Mouse (Mus musculus) ES-E14 (cell line): ENCODE results near the gene Frmd6. TPM values are rescaled to one million over a fixed set of nuclear protein-coding genes. Genes with fewer than 3 reads are reported as not detected.

Experiments used
- DNase-seq: peaks from one replicate; pipeline ENCODE4 v3.0.0-alpha.2; 2013; ENCODE audit warnings: low read depth, low spot score
- H3K27ac ChIP-seq: 2 replicates; pipeline ENCODE4 v1.5.1; 2012; ENCODE audit warnings: low read depth, mild to moderate bottlenecking, low read length, moderate library complexity, mixed read lengths; ENCODE audit not compliant: poor library complexity, insufficient read depth, severe bottlenecking
- H3K36me3 ChIP-seq: 2 replicates; pipeline ENCODE4 v1.6.1; 2012; ENCODE audit warnings: mild to moderate bottlenecking, low read length, moderate library complexity, mixed read lengths; ENCODE audit not compliant: control insufficient read depth, poor library complexity, insufficient read depth, severe bottlenecking
- H3K4me1 ChIP-seq, 2 experiments: fragments of 150-350 bp in 1 of 2; sonication (generic) in 1 of 2; 2 replicates each; pipeline ENCODE4 v1.6.1; 2012; ENCODE audit warnings: low read length in 2 of 2, mild to moderate bottlenecking in 1 of 2, mixed read lengths in 1 of 2; ENCODE audit not compliant: control insufficient read depth in 2 of 2, insufficient read depth in 2 of 2, poor library complexity in 1 of 2
- H3K4me3 ChIP-seq, 2 experiments: fragments of 150-350 bp in 1 of 2; sonication (generic) in 1 of 2; 2 replicates each; pipeline ENCODE4 v1.5.1; 2012; ENCODE audit warnings: low read length in 2 of 2, low read depth in 1 of 2, mild to moderate bottlenecking in 1 of 2, mixed read lengths in 1 of 2; ENCODE audit not compliant: insufficient read depth in 1 of 2, poor library complexity in 1 of 2, severe bottlenecking in 1 of 2
- H3K9ac ChIP-seq: 2 replicates; pipeline ENCODE4 v1.6.1; 2012; ENCODE audit warnings: low read depth, mild to moderate bottlenecking, low read length, mixed read lengths; ENCODE audit not compliant: poor library complexity, insufficient read depth, severe bottlenecking
- H3K9me3 ChIP-seq: fragments of 150-350 bp; sonication (generic); 2 replicates; pipeline ENCODE4 v1.6.1; 2012; ENCODE audit warnings: low read depth, mild to moderate bottlenecking, low read length; ENCODE audit not compliant: control insufficient read depth, insufficient read depth
- CHD2 ChIP-seq: IDR thresholded peaks from 2 replicates; pipeline ENCODE4 v1.6.1; 2014; ENCODE audit warnings: mild to moderate bottlenecking, low read depth, low read length, inconsistent platforms
- HCFC1 ChIP-seq: IDR thresholded peaks from 2 replicates; pipeline ENCODE4 v1.6.1; 2012; ENCODE audit warnings: low read length, inconsistent platforms, borderline replicate concordance; ENCODE audit not compliant: insufficient read depth
- MAFK ChIP-seq: IDR thresholded peaks from 2 replicates; pipeline ENCODE4 v1.6.1; 2014; ENCODE audit warnings: mild to moderate bottlenecking, low read depth, low read length, inconsistent platforms; ENCODE audit not compliant: insufficient read depth
- ZC3H11A ChIP-seq: IDR thresholded peaks from 2 replicates; pipeline ENCODE4 v1.6.1; 2012; ENCODE audit warnings: low read depth, mild to moderate bottlenecking, inconsistent platforms, low read length, borderline replicate concordance
- ZNF384 ChIP-seq: IDR thresholded peaks from 2 replicates; pipeline ENCODE4 v1.6.1; 2012; ENCODE audit warnings: low read depth, low read length, inconsistent platforms
- in situ Hi-C, 2 experiments: fragments of 600-800 bp; cut with MboI; formaldehyde crosslinking; loops; one replicate each; pipeline ENCODE4 v1.15.1; 2025; ENCODE audit warnings: low sequenced_read_pairs in 2 of 2, inconsistent platforms in 1 of 2; ENCODE audit not compliant: unreplicated experiment in 2 of 2
- total RNA-seq: library from RNA; depleted of rRNA; stranded (reverse); fragments of 300-350 nt; gene quantifications from 2 replicates; pipeline ENCODE4 v1.2.3, GENCODE M21; 2012

Gene Frmd6
- total RNA-seq, 1 experiment: 22.5 TPM

- TF ChIP-seq CHD2 (no peak), HCFC1 (no peak), ZC3H11A (no peak), MAFK (no peak), ZNF384 (no peak)
- Histone ChIP-seq H3K27ac (no peak overlapping the region), H3K9me3 (peaks cover 14% of the 10 kb centered on the region), H3K9ac (no peak overlapping the region), H3K4me3 (no peak overlapping the region), H3K4me1 (no peaks in the 10 kb centered on the region), H3K36me3 (no peaks in the 10 kb centered on the region)
- no peak for DNase-seq
- in situ Hi-C loops: no loop called here
These were observed 104.5 kb downstream of the Frmd6 start for GRCm38 (mm10) chr12:70929781-70930180.

DNA sequence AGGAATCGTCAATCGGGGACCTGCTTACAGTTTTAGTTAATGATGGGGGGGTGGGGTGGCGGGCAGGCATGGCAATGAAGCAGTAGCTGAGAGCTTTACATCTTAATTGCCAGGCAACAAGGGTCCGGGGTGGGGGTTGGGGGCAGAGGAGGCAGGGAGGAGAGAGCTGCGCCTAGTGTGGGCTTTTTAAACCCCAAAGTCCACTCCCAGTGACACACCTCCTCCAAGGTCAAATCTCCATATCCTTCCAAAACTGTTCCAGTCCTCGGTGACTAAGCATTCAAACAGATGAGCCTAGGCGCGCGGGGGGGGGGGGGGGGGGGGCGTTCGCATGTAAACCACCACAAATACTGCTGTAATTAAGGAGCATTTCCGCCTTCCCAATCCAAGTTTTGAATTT is 111.8 kb downstream of the Frmd6 start:
- Histone ChIP-seq H3K36me3 (no peaks in the 10 kb centered on the region), H3K4me3 (peak overlapping the region; percentile 71 to 92), H3K9me3 (peaks cover 11% of the 10 kb centered on the region), H3K4me1 (no peaks in the 10 kb centered on the region; a peak in 1 of 4 replicates), H3K9ac (peak overlapping the region; percentile 74; the same call in 1 of the 2 replicates), H3K27ac (peak overlapping the region; percentile 81)
- in situ Hi-C loops: no loop called here
- no peak for TF ChIP-seq HCFC1
- TF ChIP-seq ZNF384: no peak
- no peak for TF ChIP-seq CHD2
- TF ChIP-seq ZC3H11A: no peak
- TF ChIP-seq MAFK: 0 out of 2 replicates have a peak, but pooled peaks have one; percentile 28
- DNase-seq: no peak

DNA sequence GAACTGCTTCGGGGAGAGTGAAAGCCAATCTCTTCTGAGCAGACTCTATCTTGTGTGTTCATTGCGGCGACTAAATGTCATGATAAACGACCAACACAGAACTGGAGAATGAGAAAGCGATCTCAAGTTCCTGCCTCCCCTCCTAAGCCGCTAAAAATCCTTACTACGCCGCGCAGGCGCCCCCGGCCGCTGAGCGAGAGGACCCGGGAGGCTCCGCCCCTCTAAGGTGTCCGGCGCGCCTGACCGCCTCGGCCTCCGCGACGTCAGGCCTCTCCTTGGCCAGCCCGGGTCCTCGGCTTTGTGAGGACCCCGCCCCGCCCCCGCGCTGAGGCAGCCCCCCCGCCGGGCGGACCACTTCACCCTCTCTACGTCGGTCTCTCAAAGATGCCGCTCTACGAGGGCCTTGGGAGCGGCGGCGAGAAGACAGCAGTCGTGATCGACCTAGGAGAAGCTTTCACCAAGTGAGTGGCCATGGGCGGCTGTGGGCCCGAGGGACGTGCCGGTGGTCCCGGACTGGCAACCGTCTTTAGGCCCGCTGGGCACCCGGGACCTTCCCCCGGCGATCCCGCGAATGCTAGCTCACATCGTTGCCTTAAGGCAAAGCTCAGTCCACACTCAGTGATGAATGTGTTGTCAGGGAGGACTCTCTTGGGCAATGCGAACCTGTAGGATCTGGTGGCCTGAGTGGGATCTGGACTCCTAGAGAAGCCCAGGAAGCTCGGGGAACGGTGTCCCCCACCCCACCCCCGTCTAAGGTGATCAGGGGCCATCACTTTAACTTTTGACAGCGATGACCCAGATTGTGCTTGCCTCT is 112.5 kb downstream of the Frmd6 start, which contains the start of gene Actr10:
TSS of gene Actr10 (plus strand) at position 287 of the 814 bp plus-strand sequence.
- Histone ChIP-seq H3K27ac (peak within 1 kb of the TSS; percentile 81), H3K36me3 (peaks cover 2% of the 10 kb centered on the region; the same call in 1 of the 2 replicates), H3K4me3 (peak within 1 kb of the TSS; percentile 85 to 92), H3K9ac (peak within 1 kb of the TSS; percentile 88), H3K9me3 (peaks cover 11% of the 10 kb centered on the region), H3K4me1 (no peaks in the 10 kb centered on the region; a peak in 1 of 4 replicates)
- TF ChIP-seq MAFK: no peak
- TF ChIP-seq HCFC1: peak; percentile 62; the same call in 1 of the 2 replicates
- in situ Hi-C loops: no loop called here
- peak; percentile 62 for DNase-seq

- H3K9me3 ChIP-seq: peaks cover 11% of the 10 kb centered on the region
- H3K27ac ChIP-seq: no peak overlapping the region
- TF ChIP-seq CHD2 (no peak), HCFC1 (no peak), ZC3H11A (no peak), ZNF384 (no peak), MAFK (no peak)
- peaks cover 6% of the 10 kb centered on the region for H3K36me3 ChIP-seq
- no peak for DNase-seq
- H3K4me1 ChIP-seq: no peaks in the 10 kb centered on the region; a peak in 1 of 4 replicates
- no peak overlapping the region for H3K9ac ChIP-seq
- H3K4me3 ChIP-seq: no peak overlapping the region
- in situ Hi-C loops: no loop called here
These were observed 115.5 kb downstream of the Frmd6 start for GRCm38 (mm10) chr12:70940806-70941205.
